Mouse (Mus musculus): ENCODE measurements at regions not wholly inside any gene's neighbourhood (a gene's known extent, or its start where the extent isn't known, plus 50 kb on each side); places are given as distances from the start of the nearest gene placed in this dataset.

DNA sequence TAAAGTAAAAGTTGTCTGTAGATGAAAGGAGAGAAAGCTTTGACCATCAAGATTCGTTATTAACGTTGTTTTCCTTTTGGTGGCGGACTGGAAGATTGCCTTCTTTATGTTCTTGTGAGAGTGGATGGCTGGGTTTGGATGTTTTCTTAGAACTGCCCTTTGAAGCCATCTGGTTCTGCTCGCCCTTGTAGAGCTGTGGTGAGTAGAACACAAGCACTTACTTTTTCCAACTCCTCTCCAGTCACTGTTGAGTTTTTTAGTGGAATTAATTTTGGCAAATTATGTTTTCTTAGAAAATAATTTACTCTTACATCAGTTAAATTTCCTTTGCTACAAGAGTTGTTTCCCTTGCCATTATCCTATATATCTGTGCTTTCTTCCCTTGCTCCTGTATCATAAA is 301.2 kb downstream of the Nuf2 start:
- H3K79me3 ChIP-seq (ENCODE audit: low read depth), result no peaks in the 10 kb centered on the region
- H3K79me2 ChIP-seq (ENCODE audit: control insufficient read depth, insufficient read depth), result no peaks in the 10 kb centered on the region

DNA sequence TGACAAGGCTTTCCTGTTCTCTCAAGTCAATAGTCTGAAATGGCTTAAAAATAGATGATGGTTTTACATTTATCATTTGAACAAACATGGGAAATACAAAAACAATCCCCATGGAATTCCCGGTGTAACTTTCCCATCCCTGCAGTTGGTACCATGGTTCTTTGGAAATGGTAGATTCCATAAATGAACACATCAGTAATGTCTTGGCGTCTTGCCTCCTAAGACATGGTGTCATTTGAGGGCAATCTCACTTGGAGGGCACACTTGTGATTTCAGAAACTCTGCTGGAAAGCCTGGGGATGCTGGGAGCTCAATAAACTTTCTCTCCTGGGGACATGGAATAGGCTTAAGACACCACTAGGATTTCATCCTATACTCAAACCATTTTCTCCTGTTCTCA is 306.8 kb downstream of the Nuf2 start:
- no peak overlapping the region for H3K4me3 ChIP-seq (ENCODE audit: insufficient read depth, poor library complexity, severe bottlenecking)
- no peaks in the 10 kb centered on the region for H3K27me3 ChIP-seq (ENCODE audit: control insufficient read depth, insufficient read depth, insufficient read length)
- TF ChIP-seq CTCF (IDR thresholded peaks at IDR 0.05; ENCODE audit: control insufficient read depth, insufficient read depth, insufficient read length), result no peak
- TF ChIP-seq MAX (IDR thresholded peaks at IDR 0.05), result no peak
- TF ChIP-seq MYOD1 (IDR thresholded peaks at IDR 0.05; ENCODE audit: control insufficient read depth, insufficient read length, low read depth), result no peak
- no peak for TF ChIP-seq FOSL1 (IDR thresholded peaks at IDR 0.05; ENCODE audit: insufficient read depth, low read length, poor library complexity, severe bottlenecking)
- no peak for TF ChIP-seq CEBPB (IDR thresholded peaks at IDR 0.05; ENCODE audit: low read depth)
- no peak for TF ChIP-seq USF1 (IDR thresholded peaks at IDR 0.05; ENCODE audit: low read depth)
- no peak for TF ChIP-seq MYOG (IDR thresholded peaks at IDR 0.05; ENCODE audit: control insufficient read depth, extremely low read depth, insufficient read length)
- no peaks in the 10 kb centered on the region for H3K79me2 ChIP-seq (ENCODE audit: control insufficient read depth, insufficient read depth)
- H3ac ChIP-seq (ENCODE audit: control insufficient read depth, insufficient read length, low read depth), result no peak overlapping the region
- H3K36me3 ChIP-seq (ENCODE audit: control insufficient read depth, insufficient read depth), result no peaks in the 10 kb centered on the region
- H3K79me3 ChIP-seq (ENCODE audit: low read depth), result no peaks in the 10 kb centered on the region

More for the DNA sequence above, 301.2 kb downstream of the Nuf2 start:
- H3K4me3 ChIP-seq (ENCODE audit: insufficient read depth, poor library complexity, severe bottlenecking), result no peak overlapping the region
- H3ac ChIP-seq (ENCODE audit: control insufficient read depth, insufficient read length, low read depth), result no peak overlapping the region
- H3K27me3 ChIP-seq (ENCODE audit: control insufficient read depth, insufficient read depth, insufficient read length), result no peaks in the 10 kb centered on the region
- TF ChIP-seq FOSL1 (IDR thresholded peaks at IDR 0.05; ENCODE audit: insufficient read depth, low read length, poor library complexity, severe bottlenecking) (no peak), CEBPB (IDR thresholded peaks at IDR 0.05; ENCODE audit: low read depth) (no peak)
- H3K36me3 ChIP-seq (ENCODE audit: control insufficient read depth, insufficient read depth), result no peaks in the 10 kb centered on the region

DNA sequence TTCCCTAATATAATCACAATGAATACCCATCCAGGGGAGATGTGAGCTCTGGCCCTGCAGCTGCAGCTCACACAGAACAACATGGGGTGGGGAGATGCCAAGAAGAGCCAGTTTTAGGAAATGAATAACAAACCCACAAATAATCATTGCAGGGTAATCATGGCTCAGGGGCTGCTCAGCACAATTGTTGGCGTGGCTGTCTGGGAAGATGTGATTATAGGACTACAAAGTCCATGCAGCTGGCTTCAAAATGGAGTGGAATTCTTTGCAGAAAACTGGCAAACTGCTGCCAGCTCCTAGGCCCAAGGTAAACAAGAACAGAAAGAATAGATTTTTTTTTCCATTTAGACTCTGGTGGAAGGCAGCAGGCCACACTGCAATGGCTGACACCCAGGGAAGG is 343.6 kb downstream of the Nuf2 start:
- Histone ChIP-seq H3K79me3 (ENCODE audit: low read depth) (no peaks in the 10 kb centered on the region), H3K4me3 (ENCODE audit: insufficient read depth, poor library complexity, severe bottlenecking) (no peak overlapping the region), H3K36me3 (ENCODE audit: control insufficient read depth, insufficient read depth) (no peaks in the 10 kb centered on the region), H3K27me3 (ENCODE audit: control insufficient read depth, insufficient read depth, insufficient read length) (no peaks in the 10 kb centered on the region), H3ac (ENCODE audit: control insufficient read depth, insufficient read length, low read depth) (no peak overlapping the region), H3K79me2 (ENCODE audit: control insufficient read depth, insufficient read depth) (no peaks in the 10 kb centered on the region)
- no peak for TF ChIP-seq CEBPB (IDR thresholded peaks at IDR 0.05; ENCODE audit: low read depth)

DNA sequence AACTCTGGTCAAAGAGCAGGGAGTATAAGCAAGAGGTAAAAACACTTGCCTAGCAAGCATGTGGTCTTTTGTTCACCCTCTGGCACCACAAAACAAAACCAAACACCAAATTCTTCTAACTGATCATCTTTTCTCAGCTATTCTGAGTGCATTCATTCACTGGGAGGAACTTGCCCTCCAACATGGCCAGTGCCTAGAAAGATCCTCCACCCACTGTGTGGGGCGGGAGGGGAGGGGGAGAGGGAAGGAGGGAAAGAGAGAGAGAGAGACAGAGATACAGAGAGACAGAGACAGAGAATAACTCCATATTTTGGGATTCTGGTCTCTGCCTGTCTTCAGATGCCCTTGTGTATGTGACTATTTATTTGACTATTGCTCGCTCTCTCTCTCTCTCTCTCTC is 360.9 kb downstream of the Nuf2 start:
- Histone ChIP-seq H3K79me3 (ENCODE audit: low read depth) (no peaks in the 10 kb centered on the region), H3ac (ENCODE audit: control insufficient read depth, insufficient read length, low read depth) (no peak overlapping the region), H3K4me3 (ENCODE audit: insufficient read depth, poor library complexity, severe bottlenecking) (no peak overlapping the region), H3K79me2 (ENCODE audit: control insufficient read depth, insufficient read depth) (no peaks in the 10 kb centered on the region), H3K36me3 (ENCODE audit: control insufficient read depth, insufficient read depth) (no peaks in the 10 kb centered on the region), H3K27me3 (ENCODE audit: control insufficient read depth, insufficient read depth, insufficient read length) (no peaks in the 10 kb centered on the region)
- TF ChIP-seq MYOD1 (IDR thresholded peaks at IDR 0.05; ENCODE audit: control insufficient read depth, insufficient read length, low read depth) (no peak), MAX (IDR thresholded peaks at IDR 0.05) (no peak), USF1 (IDR thresholded peaks at IDR 0.05; ENCODE audit: low read depth) (no peak), CEBPB (IDR thresholded peaks at IDR 0.05; ENCODE audit: low read depth) (no peak), CTCF (IDR thresholded peaks at IDR 0.05; ENCODE audit: control insufficient read depth, insufficient read depth, insufficient read length) (no peak), MYOG (IDR thresholded peaks at IDR 0.05; ENCODE audit: control insufficient read depth, extremely low read depth, insufficient read length) (no peak), FOSL1 (IDR thresholded peaks at IDR 0.05; ENCODE audit: insufficient read depth, low read length, poor library complexity, severe bottlenecking) (no peak)

DNA sequence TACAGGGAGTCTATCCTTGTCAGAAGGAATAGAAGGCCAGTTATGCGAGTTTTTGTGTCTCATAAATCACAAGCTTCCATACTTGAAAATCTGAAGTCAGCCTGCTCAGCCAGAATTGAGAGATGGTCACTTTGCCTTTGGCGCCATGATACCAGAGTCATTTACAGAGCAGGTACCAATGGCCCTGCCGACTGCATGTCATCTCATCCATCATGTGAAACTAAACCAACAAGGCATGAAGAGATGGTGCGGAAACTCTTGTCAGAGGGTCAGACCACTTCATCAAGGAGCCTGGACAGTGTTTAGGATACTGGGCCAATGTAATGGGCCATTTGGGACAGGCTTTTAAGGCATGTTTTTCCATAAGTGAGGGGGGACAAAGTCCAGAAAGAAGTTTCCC is 363.2 kb downstream of the Nuf2 start:
- Histone ChIP-seq H3K79me2 (ENCODE audit: control insufficient read depth, insufficient read depth) (no peaks in the 10 kb centered on the region), H3K27me3 (ENCODE audit: control insufficient read depth, insufficient read depth, insufficient read length) (no peaks in the 10 kb centered on the region), H3K36me3 (ENCODE audit: control insufficient read depth, insufficient read depth) (no peaks in the 10 kb centered on the region), H3K79me3 (ENCODE audit: low read depth) (no peaks in the 10 kb centered on the region), H3ac (ENCODE audit: control insufficient read depth, insufficient read length, low read depth) (no peak overlapping the region), H3K4me3 (ENCODE audit: insufficient read depth, poor library complexity, severe bottlenecking) (no peak overlapping the region)
- TF ChIP-seq CTCF (IDR thresholded peaks at IDR 0.05; ENCODE audit: control insufficient read depth, insufficient read depth, insufficient read length), result no peak
- no peak for TF ChIP-seq CEBPB (IDR thresholded peaks at IDR 0.05; ENCODE audit: low read depth)
- no peak for TF ChIP-seq MYOG (IDR thresholded peaks at IDR 0.05; ENCODE audit: control insufficient read depth, extremely low read depth, insufficient read length)
- no peak for TF ChIP-seq MYOD1 (IDR thresholded peaks at IDR 0.05; ENCODE audit: control insufficient read depth, insufficient read length, low read depth)
- TF ChIP-seq MAX (IDR thresholded peaks at IDR 0.05), result no peak
- TF ChIP-seq FOSL1 (IDR thresholded peaks at IDR 0.05; ENCODE audit: insufficient read depth, low read length, poor library complexity, severe bottlenecking), result no peak
- no peak for TF ChIP-seq USF1 (IDR thresholded peaks at IDR 0.05; ENCODE audit: low read depth)

DNA sequence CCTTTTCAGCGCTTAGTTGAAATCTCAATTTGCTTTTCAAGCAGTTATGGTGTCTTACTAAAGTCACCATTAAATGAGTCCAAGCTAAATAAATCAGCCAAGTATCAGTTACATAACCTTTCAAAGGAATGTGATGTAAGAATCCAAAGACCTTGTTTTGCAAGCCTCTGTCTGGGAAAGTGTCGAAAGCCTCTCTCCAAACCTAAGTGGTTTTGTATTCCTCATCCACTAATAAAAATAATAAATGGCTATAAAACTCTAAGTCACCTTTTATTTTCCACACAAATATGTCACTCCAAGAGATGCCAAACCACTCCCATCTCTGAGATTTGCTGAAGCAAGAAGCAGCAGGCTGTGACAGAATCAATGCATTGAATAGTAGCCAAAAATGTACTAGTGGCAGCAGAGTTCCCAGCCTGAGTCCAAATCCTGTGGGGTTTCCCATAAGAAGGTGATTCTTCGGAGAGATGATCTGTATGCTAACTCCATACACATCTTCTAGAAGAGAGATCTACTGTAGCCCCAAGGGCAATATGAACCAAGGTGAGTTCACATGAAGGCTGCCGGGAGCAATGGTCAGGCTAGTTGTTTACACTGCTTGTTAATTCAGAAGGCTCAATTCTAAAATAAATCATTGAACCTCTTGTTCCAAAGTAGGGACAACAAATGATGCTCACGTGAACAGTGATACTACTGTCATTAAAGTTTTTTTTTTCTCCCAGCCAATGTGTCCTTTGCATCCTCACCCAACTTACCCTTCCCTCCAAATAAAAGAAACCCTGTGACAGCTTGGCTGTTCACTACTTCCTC is 365.0 kb downstream of the Nuf2 start:
- no peaks in the 10 kb centered on the region for H3K79me3 ChIP-seq (ENCODE audit: low read depth)
- H3K36me3 ChIP-seq (ENCODE audit: control insufficient read depth, insufficient read depth), result no peaks in the 10 kb centered on the region
- TF ChIP-seq FOSL1 (IDR thresholded peaks at IDR 0.05; ENCODE audit: insufficient read depth, low read length, poor library complexity, severe bottlenecking) (no peak), MAX (IDR thresholded peaks at IDR 0.05) (no peak), MYOG (IDR thresholded peaks at IDR 0.05; ENCODE audit: control insufficient read depth, extremely low read depth, insufficient read length) (no peak), USF1 (IDR thresholded peaks at IDR 0.05; ENCODE audit: low read depth) (no peak), CTCF (IDR thresholded peaks at IDR 0.05; ENCODE audit: control insufficient read depth, insufficient read depth, insufficient read length) (no peak), MYOD1 (IDR thresholded peaks at IDR 0.05; ENCODE audit: control insufficient read depth, insufficient read length, low read depth) (no peak), CEBPB (IDR thresholded peaks at IDR 0.05; ENCODE audit: low read depth) (no peak)
- no peak overlapping the region for H3ac ChIP-seq (ENCODE audit: control insufficient read depth, insufficient read length, low read depth)
- H3K4me3 ChIP-seq (ENCODE audit: insufficient read depth, poor library complexity, severe bottlenecking), result no peak overlapping the region
- H3K79me2 ChIP-seq (ENCODE audit: control insufficient read depth, insufficient read depth), result no peaks in the 10 kb centered on the region
- no peaks in the 10 kb centered on the region for H3K27me3 ChIP-seq (ENCODE audit: control insufficient read depth, insufficient read depth, insufficient read length)
